Comparison of ENCODE assay signal across 17 mouse cellular contexts in the genomic region with DNA sequence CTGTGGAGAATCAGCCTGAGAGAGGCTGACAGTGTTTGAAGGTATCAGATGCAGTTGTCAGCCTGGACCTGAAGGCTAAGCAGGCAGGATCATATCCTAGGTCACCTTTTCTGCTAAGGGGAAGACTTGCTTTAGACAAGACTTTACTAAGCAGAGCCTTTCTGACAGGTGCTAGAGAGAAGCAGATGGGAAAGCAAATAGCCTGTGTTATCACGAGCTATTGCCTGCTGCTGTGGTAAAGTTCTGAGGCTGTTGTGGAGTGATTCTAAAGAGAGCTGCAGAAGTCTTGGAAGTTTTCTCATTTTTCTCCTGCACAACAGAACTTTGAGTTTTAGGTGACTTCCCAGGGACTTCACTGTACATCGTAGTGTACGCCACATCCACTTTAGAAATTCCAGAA.
"Had no signal": no experiment of that assay in that cellular context is flagged by ENCODE, and none has a peak within 500 bp of the region (broad histone marks: within the 10 kb centered on the region; RNA-seq: fewer than 3 reads in every experiment).

No protein-coding gene starts in this region.

- H3K27ac ChIP-seq: neural tube, embryonic 12.5 days; neural tube, embryonic 13.5 days; neural tube, embryonic 15.5 days; stomach, embryonic 15.5 days; stomach, postnatal 0 days had no signal

- DNase-seq: retina, postnatal 1 day; right cerebral cortex, adult 18-20 months; right cerebral cortex, postnatal 14 days; right cerebral cortex, postnatal 25 days; right cerebral cortex, postnatal 4 days; spleen, adult 18-20 months; thymus, adult 18-20 months; thymus, adult 2 months; thymus, postnatal 14 days; thymus, postnatal 25 days; thymus, postnatal 36 days; thymus, postnatal 4 days had no signal

- H3K36me3 ChIP-seq: neural tube, embryonic 12.5 days; neural tube, embryonic 13.5 days; neural tube, embryonic 15.5 days; stomach, embryonic 15.5 days had no signal

- H3K27me3 ChIP-seq: neural tube, embryonic 12.5 days; neural tube, embryonic 13.5 days; neural tube, embryonic 15.5 days; stomach, embryonic 15.5 days had no signal

- H3K4me1 ChIP-seq: neural tube, embryonic 12.5 days; neural tube, embryonic 13.5 days; neural tube, embryonic 15.5 days; stomach, embryonic 15.5 days had no signal

- H3K9ac ChIP-seq: neural tube, embryonic 12.5 days; neural tube, embryonic 13.5 days; neural tube, embryonic 15.5 days; stomach, embryonic 15.5 days had no signal

- H3K4me3 ChIP-seq: neural tube, embryonic 12.5 days; neural tube, embryonic 13.5 days; neural tube, embryonic 15.5 days; stomach, embryonic 15.5 days had no signal
